Mouse (Mus musculus) brain, embryonic 14.5 days (tissue): ENCODE measurements at regions not wholly inside any gene's neighbourhood (a gene's known extent, or its start where the extent isn't known, plus 50 kb on each side); places are given as distances from the start of the nearest gene placed in this dataset.

Source experiments
- CTCF ChIP-seq: fragments of 200-500 bp; IDR thresholded peaks from 2 replicates; pipeline ENCODE4 v1.5.1; 2012; ENCODE audit warnings: inconsistent platforms, mild to moderate bottlenecking, moderate library complexity, borderline replicate concordance; ENCODE audit not compliant: insufficient read depth, insufficient read length; ENCODE audit errors: extremely low read depth
- POLR2A ChIP-seq: fragments of 200-500 bp; IDR thresholded peaks from 2 replicates; pipeline ENCODE4 v1.6.1; 2012; ENCODE audit warnings: mild to moderate bottlenecking, inconsistent platforms, borderline replicate concordance; ENCODE audit not compliant: poor library complexity, insufficient read depth, insufficient read length, severe bottlenecking; ENCODE audit errors: extremely low read depth

- TF ChIP-seq CTCF, result no peak
- no peak for TF ChIP-seq POLR2A
Observed at GRCm38 (mm10) chr15:28144217-28144616, 59.3 kb upstream of the Dnah5 start.
